Mouse (Mus musculus) myocyte (in vitro differentiated cells): Measurements from ENCODE around the gene Pkd1l2. TPM values are rescaled to one million over a fixed set of nuclear protein-coding genes. Genes with fewer than 3 reads are reported as not detected.

Experiments used
- H3K27me3 ChIP-seq: one replicate; pipeline ENCODE4 v1.6.1; 2011; ENCODE audit not compliant: control insufficient read depth, insufficient read depth, insufficient read length
- H3K36me3 ChIP-seq: one replicate; pipeline ENCODE4 v1.6.1; 2011; ENCODE audit not compliant: control insufficient read depth, insufficient read depth
- H3K4me2 ChIP-seq: one replicate; pipeline ENCODE4 v1.6.1; 2011; ENCODE audit warnings: low read depth, control low read depth
- H3K4me3 ChIP-seq: one replicate; pipeline ENCODE4 v1.5.1; 2011; ENCODE audit warnings: mild to moderate bottlenecking, control low read depth, moderate library complexity
- H3K79me2 ChIP-seq: one replicate; pipeline ENCODE4 v1.6.1; 2011; ENCODE audit not compliant: control insufficient read depth, insufficient read depth
- H3ac ChIP-seq: one replicate; pipeline ENCODE4 v1.6.1; 2011; ENCODE audit not compliant: control insufficient read depth, insufficient read length
- CEBPB ChIP-seq: IDR thresholded peaks from 2 replicates; pipeline ENCODE4 v1.6.1; 2011; ENCODE audit warnings: mild to moderate bottlenecking, moderate library complexity; ENCODE audit not compliant: poor library complexity, insufficient read depth, severe bottlenecking
- E2F4 ChIP-seq: IDR thresholded peaks from one replicate; pipeline ENCODE4 v1.6.1; 2011; ENCODE audit warnings: mild to moderate bottlenecking, control low read depth, moderate library complexity; ENCODE audit not compliant: insufficient read depth
- MAX ChIP-seq: IDR thresholded peaks from one replicate; pipeline ENCODE4 v1.6.1; 2011; ENCODE audit warnings: low read depth, mild to moderate bottlenecking, control low read depth
- MYOD1 ChIP-seq, 3 experiments: IDR thresholded peaks; one replicate each; pipeline ENCODE4 v1.6.1; 2011; ENCODE audit warnings: control low read depth in 2 of 3, low read depth in 2 of 3, mild to moderate bottlenecking in 2 of 3, moderate library complexity in 1 of 3; ENCODE audit not compliant: insufficient read length in 2 of 3, control insufficient read depth in 1 of 3
- MYOG ChIP-seq, 3 experiments: IDR thresholded peaks; one replicate each; pipeline ENCODE4 v1.6.1; 2011; ENCODE audit warnings: control low read depth in 2 of 3, low read depth in 2 of 3, mild to moderate bottlenecking in 2 of 3; ENCODE audit not compliant: insufficient read length in 2 of 3, control insufficient read depth in 1 of 3, insufficient read depth in 1 of 3
- POLR2A ChIP-seq: IDR thresholded peaks from one replicate; pipeline ENCODE4 v1.6.1; 2011; ENCODE audit warnings: low read depth, mild to moderate bottlenecking, control low read depth, moderate library complexity; ENCODE audit not compliant: insufficient read length
- POLR2AphosphoS2 ChIP-seq: IDR thresholded peaks from one replicate; pipeline ENCODE4 v1.6.1; 2011; ENCODE audit warnings: low read depth, control low read depth; ENCODE audit not compliant: insufficient read length
- REST ChIP-seq: IDR thresholded peaks from one replicate; pipeline ENCODE4 v1.6.1; 2011; ENCODE audit warnings: mild to moderate bottlenecking, control low read depth, moderate library complexity; ENCODE audit not compliant: insufficient read depth, insufficient read length
- SRF ChIP-seq: IDR thresholded peaks from one replicate; pipeline ENCODE4 v1.6.1; 2011; ENCODE audit warnings: low read depth; ENCODE audit not compliant: control insufficient read depth, insufficient read length
- TCF12 ChIP-seq: IDR thresholded peaks from one replicate; pipeline ENCODE4 v1.6.1; 2011; ENCODE audit warnings: mild to moderate bottlenecking, control low read depth; ENCODE audit not compliant: poor library complexity, insufficient read depth, severe bottlenecking
- TCF3 ChIP-seq: IDR thresholded peaks from one replicate; pipeline ENCODE4 v1.6.1; 2011; ENCODE audit warnings: low read depth, control low read depth; ENCODE audit not compliant: insufficient read length
- USF1 ChIP-seq: IDR thresholded peaks from one replicate; pipeline ENCODE4 v1.6.1; 2011; ENCODE audit warnings: low read depth, mild to moderate bottlenecking, control low read depth, moderate library complexity
- polyA plus RNA-seq: library from polyadenylated mRNA; unstranded; fragments of >200 nt; fragmentation: generic; extraction: Trizol; gene quantifications from one replicate; pipeline ENCODE4 v1.2.1, GENCODE M21; 2012; ENCODE audit warnings: missing spikeins

The Pkd1l2 gene
- polyA plus RNA-seq, 1 experiment, result 0.01 TPM

DNA sequence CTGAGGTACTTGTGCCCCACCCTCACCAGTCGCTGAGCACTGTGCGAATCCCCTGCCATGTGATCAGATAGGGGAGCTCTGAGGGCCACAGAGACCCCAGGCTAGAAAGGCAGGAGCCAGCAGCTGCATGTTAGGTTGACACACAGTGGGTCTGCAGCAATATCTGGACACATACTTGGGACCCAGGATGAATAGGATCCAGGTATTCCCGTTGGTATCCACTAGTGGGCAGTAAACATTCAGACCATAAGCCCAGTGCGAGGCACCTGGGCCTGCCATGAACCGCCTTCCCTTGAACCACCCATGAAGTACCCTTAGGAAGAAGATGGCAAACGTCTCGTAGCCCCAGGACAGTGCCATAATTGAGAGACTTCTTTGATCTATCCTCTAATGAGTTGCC lies 32.8 kb downstream of the Pkd1l2 start:
- Histone ChIP-seq H3K79me2 (no peaks in the 10 kb centered on the region), H3K4me3 (no peak overlapping the region), H3K36me3 (no peaks in the 10 kb centered on the region), H3K4me2 (no peak overlapping the region), H3ac (no peak overlapping the region), H3K27me3 (no peaks in the 10 kb centered on the region)
- no peak for TF ChIP-seq REST

DNA sequence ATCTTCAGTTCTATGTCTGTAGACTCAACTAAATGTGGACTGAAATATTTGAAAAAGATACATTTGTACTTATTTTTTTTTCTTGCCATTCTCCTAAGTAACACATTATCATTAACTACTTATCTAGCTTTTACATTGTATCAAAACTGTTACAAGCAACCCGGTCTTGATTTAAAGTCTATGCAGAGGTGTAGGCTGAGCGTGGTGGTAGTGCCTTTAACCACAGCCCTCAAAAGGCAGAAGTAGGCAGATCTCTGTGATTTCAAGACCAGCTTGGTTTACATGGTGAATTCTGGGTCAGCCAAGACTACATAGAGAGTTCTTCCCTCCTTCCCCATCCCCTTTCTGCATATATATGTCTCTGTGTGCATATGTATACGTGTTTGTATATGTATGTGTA lies 38.7 kb downstream of the Pkd1l2 start:
- Histone ChIP-seq H3K4me3 (no peak overlapping the region), H3K27me3 (peaks cover 34% of the 10 kb centered on the region), H3ac (no peak overlapping the region), H3K79me2 (no peaks in the 10 kb centered on the region), H3K4me2 (no peak overlapping the region), H3K36me3 (no peaks in the 10 kb centered on the region)
- TF ChIP-seq SRF (no peak), E2F4 (no peak), CEBPB (no peak), USF1 (no peak)

DNA sequence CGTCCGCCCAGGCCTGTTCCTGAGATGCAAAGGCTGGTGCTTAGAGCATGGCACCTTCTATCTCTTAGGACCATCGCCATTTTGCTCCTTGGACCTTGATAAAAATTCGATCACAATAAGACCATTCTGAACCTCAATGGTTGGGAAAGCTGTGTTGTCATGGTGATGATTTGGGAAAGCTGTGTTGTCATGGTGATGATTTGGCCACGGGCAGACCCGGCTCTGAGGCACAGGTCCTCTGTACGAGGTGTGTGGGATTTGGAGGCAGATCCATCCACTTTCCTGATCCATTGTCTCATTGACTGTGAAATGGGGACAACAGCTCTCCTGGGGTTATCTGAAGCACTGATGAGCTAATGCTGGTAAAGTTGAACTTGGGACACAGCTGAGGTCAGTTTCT lies 42.4 kb downstream of the Pkd1l2 start:
- no peak overlapping the region for H3ac ChIP-seq
- H3K27me3 ChIP-seq, result peaks cover 36% of the 10 kb centered on the region
- H3K4me2 ChIP-seq, result no peak overlapping the region
- TF ChIP-seq POLR2A (no peak), E2F4 (no peak), TCF12 (no peak), USF1 (no peak), CEBPB (no peak), TCF3 (no peak), POLR2AphosphoS2 (no peak), MAX (no peak), SRF (no peak), MYOG (IDR thresholded peaks at IDR 0.05; ENCODE audit: control insufficient read depth in 1 of 3, insufficient read depth in 1 of 3, insufficient read length in 2 of 3, low read depth in 2 of 3) (no peak), MYOD1 (IDR thresholded peaks at IDR 0.05; ENCODE audit: control insufficient read depth in 1 of 3, insufficient read length in 2 of 3, low read depth in 2 of 3) (no peak), REST (no peak)
- no peaks in the 10 kb centered on the region for H3K36me3 ChIP-seq
- no peaks in the 10 kb centered on the region for H3K79me2 ChIP-seq
- no peak overlapping the region for H3K4me3 ChIP-seq

DNA sequence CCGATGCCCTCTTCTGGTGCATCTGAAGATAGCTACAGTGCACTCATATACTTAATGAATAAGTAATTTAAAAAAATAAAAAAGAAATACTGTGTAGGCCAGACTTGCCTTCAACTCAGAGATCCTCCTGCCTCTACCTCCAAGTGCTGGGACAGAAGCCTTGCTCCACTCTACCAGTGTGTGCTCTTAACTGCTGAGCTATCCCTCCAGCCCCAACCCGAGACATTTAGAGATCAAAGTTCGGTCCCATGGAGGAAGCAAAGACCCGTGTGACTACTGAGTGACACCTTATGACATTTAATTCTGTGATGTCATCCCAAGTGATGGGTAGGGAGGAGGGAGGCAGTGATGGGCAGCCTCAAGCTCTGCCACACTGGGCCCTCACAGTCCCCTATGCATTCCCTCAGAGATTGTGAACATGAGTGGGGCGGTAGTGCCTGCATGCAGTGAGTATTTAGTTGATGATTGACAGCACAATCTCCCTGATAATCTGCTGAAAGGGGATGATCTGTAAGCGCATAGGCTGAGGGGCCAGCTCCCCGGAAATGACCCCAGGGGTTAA lies 44.8 kb downstream of the Pkd1l2 start:
- no peak overlapping the region for H3K4me2 ChIP-seq
- H3K36me3 ChIP-seq, result no peaks in the 10 kb centered on the region
- no peak for TF ChIP-seq TCF12
- TF ChIP-seq SRF, result no peak
- no peak for TF ChIP-seq POLR2AphosphoS2
- no peak for TF ChIP-seq POLR2A
- TF ChIP-seq CEBPB, result no peak
- TF ChIP-seq USF1, result no peak
- TF ChIP-seq REST, result no peak
- no peak for TF ChIP-seq E2F4
- TF ChIP-seq TCF3, result no peak
- TF ChIP-seq MYOD1 (IDR thresholded peaks at IDR 0.05; ENCODE audit: control insufficient read depth in 1 of 3, insufficient read length in 2 of 3, low read depth in 2 of 3), result no peak
- no peak for TF ChIP-seq MYOG (IDR thresholded peaks at IDR 0.05; ENCODE audit: control insufficient read depth in 1 of 3, insufficient read depth in 1 of 3, insufficient read length in 2 of 3, low read depth in 2 of 3)
- TF ChIP-seq MAX, result no peak
- H3K79me2 ChIP-seq, result no peaks in the 10 kb centered on the region
- peaks cover 29% of the 10 kb centered on the region for H3K27me3 ChIP-seq
- no peak overlapping the region for H3ac ChIP-seq
- H3K4me3 ChIP-seq, result no peak overlapping the region

DNA sequence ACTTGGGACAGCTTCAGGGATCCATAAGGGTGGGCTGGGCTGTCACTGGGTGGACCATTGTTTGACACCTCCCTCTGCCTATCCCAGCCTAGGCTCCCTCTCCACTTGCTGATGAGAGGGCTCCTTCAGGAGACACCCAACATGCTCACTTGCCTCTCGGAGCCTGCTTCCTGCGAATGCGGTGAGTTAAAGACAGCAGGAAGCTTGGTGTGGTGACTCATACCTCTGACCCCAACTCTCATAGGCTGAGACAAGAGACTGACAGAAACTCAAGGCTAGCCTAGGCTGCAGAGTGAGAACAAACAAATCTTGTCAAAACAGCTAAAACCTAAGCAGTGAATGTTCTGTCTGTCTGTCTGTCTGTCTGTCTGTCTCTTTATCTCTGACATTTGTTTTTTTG lies 48.9 kb downstream of the Pkd1l2 start:
- Histone ChIP-seq H3K4me2 (no peak overlapping the region), H3ac (no peak overlapping the region), H3K36me3 (no peaks in the 10 kb centered on the region), H3K79me2 (no peaks in the 10 kb centered on the region), H3K4me3 (no peak overlapping the region), H3K27me3 (peaks cover under 1% of the 10 kb centered on the region)
- TF ChIP-seq MYOD1 (IDR thresholded peaks at IDR 0.05; ENCODE audit: control insufficient read depth in 1 of 3, insufficient read length in 2 of 3, low read depth in 2 of 3) (no peak), USF1 (no peak), TCF3 (no peak), SRF (no peak), CEBPB (no peak), TCF12 (no peak), MYOG (IDR thresholded peaks at IDR 0.05; ENCODE audit: control insufficient read depth in 1 of 3, insufficient read depth in 1 of 3, insufficient read length in 2 of 3, low read depth in 2 of 3) (no peak)
